Comparison of ENCODE assay signal across 23 mouse cellular contexts in genomic region chr17:59383107-59383438, GRCm38 (mm10).
DNase-seq lines count a peak whose midpoint lies in the region; ATAC-seq and TF ChIP-seq lines count a peak whose summit lies in the region.
"Had no signal": no experiment of that assay in that cellular context is flagged by ENCODE, and none has a peak within 500 bp of the region (broad histone marks: within the 10 kb centered on the region; RNA-seq: fewer than 3 reads in every experiment).

No protein-coding gene starts in this region.

- no peak for TF ChIP-seq EP300 in CH12.LX (IDR thresholded peaks at IDR 0.05; ENCODE audit: low read length)

- no peaks in the 10 kb centered on the region for H3K9me3 ChIP-seq in CH12.LX (replicated peaks; ENCODE audit: low read length)
- H3K9me3 ChIP-seq in limb, embryonic 15.5 days: no peaks in the 10 kb centered on the region
- H3K9me3 ChIP-seq: heart, embryonic 12.5 days; heart, embryonic 15.5 days; hindbrain, embryonic 10.5 days; hindbrain, embryonic 13.5 days; intestine, embryonic 15.5 days had no signal

- TF ChIP-seq CTCF in CH12.LX (conservative IDR thresholded peaks at IDR 0.05 in 1 of 2, IDR thresholded peaks at IDR 0.05 in 1 of 2; ENCODE audit: low read depth in 2 of 2, low read length in 2 of 2): no peak
- TF ChIP-seq CTCF in embryonic fibroblast, embryonic 13.5 days (IDR thresholded peaks at IDR 0.05; ENCODE audit: borderline replicate concordance, insufficient read depth, low read length): no peak

- H3K4me1 ChIP-seq in CH12.LX (ENCODE audit: control insufficient read depth in 1 of 2, insufficient read depth in 2 of 2): peaks cover 0 to 26% of the 10 kb centered on the region in 2 experiments; a peak in 2 of 4 replicates
- H3K4me1 ChIP-seq in embryonic fibroblast, embryonic 13.5 days (ENCODE audit: control insufficient read depth, insufficient read depth, low read length): no peaks in the 10 kb centered on the region
- H3K4me1 ChIP-seq in limb, embryonic 15.5 days: peaks cover 3% of the 10 kb centered on the region; the same call in 1 of the 2 replicates
- H3K4me1 ChIP-seq: heart, embryonic 12.5 days; heart, embryonic 15.5 days; hindbrain, embryonic 10.5 days; hindbrain, embryonic 13.5 days; intestine, embryonic 15.5 days had no signal

- H3K9ac ChIP-seq in CH12.LX (ENCODE audit: insufficient read depth, low read depth): no peak overlapping the region
- no peak overlapping the region for H3K9ac ChIP-seq in limb, embryonic 15.5 days
- H3K9ac ChIP-seq: forebrain, postnatal 0 days; heart, embryonic 12.5 days; heart, embryonic 15.5 days; hindbrain, embryonic 13.5 days; intestine, embryonic 15.5 days had no signal

- DNase-seq in CH12.LX (ENCODE audit: extremely low read depth): peak; percentile 23
- no peak for DNase-seq in cerebellum, postnatal 10 days
- no peak for DNase-seq in thymus, adult 18-20 months
- DNase-seq in adrenal gland, adult 2 months: no peak
- DNase-seq: adrenal gland, postnatal 14 days; cerebellum, adult 11 months; cerebellum, adult 2 months; cerebellum, postnatal 14 days; forebrain, postnatal 0 days; gastrocnemius, adult 2 months; gastrocnemius, postnatal 25 days; heart, adult 18-20 months; heart, postnatal 10 days; heart, postnatal 36 days had no signal

- H3K27me3 ChIP-seq in CH12.LX (replicated peaks): no peaks in the 10 kb centered on the region
- H3K27me3 ChIP-seq in limb, embryonic 15.5 days: no peaks in the 10 kb centered on the region
- H3K27me3 ChIP-seq: heart, embryonic 12.5 days; heart, embryonic 15.5 days; hindbrain, embryonic 13.5 days; intestine, embryonic 15.5 days had no signal

- H3K4me2 ChIP-seq in CH12.LX (ENCODE audit: insufficient read depth, low read depth, poor library complexity, severe bottlenecking): no peak overlapping the region
- H3K4me2 ChIP-seq in limb, embryonic 15.5 days: peak overlapping the region; percentile 19; the same call in 1 of the 2 replicates
- H3K4me2 ChIP-seq: heart, embryonic 12.5 days; heart, embryonic 15.5 days; hindbrain, embryonic 13.5 days; intestine, embryonic 15.5 days had no signal

- WGBS in limb, embryonic 15.5 days: 46% methylated on average over 5 of the region's 5 CpGs

- no peak for TF ChIP-seq RAD21 in CH12.LX (IDR thresholded peaks at IDR 0.05; ENCODE audit: low read depth, low read length)

- in situ Hi-C loops in CH12.LX (cut with MboI; ENCODE audit: low pct_ligation_motif_present, low pct_unique_long_range_greater_than_20kb, low sequenced_read_pairs): no loop called here

- no peaks in the 10 kb centered on the region for H3K36me3 ChIP-seq in CH12.LX (replicated peaks in 1 of 2; ENCODE audit: control insufficient read depth in 1 of 2, insufficient read depth in 1 of 2, low read length in 1 of 2)
- no peaks in the 10 kb centered on the region for H3K36me3 ChIP-seq in limb, embryonic 15.5 days
- H3K36me3 ChIP-seq: G1E; heart, embryonic 12.5 days; heart, embryonic 15.5 days; hindbrain, embryonic 10.5 days; hindbrain, embryonic 13.5 days; intestine, embryonic 15.5 days had no signal

- no peak overlapping the region for H3K4me3 ChIP-seq in CH12.LX (replicated peaks in 1 of 3; ENCODE audit: low read depth in 2 of 3, low read length in 2 of 3, poor library complexity in 1 of 3)
- H3K4me3 ChIP-seq in embryonic fibroblast, embryonic 13.5 days (ENCODE audit: insufficient read depth, low read length): no peak overlapping the region
- no peak overlapping the region for H3K4me3 ChIP-seq in limb, embryonic 15.5 days
- H3K4me3 ChIP-seq: gastrocnemius, adult 2 months; heart, embryonic 12.5 days; heart, embryonic 15.5 days; hindbrain, embryonic 10.5 days; hindbrain, embryonic 13.5 days; intestine, embryonic 15.5 days had no signal

- 0 out of 2 replicates have a peak, but pooled peaks have one; percentile 14 for ATAC-seq in limb, embryonic 15.5 days (ENCODE audit: insufficient number of reproducible peaks, low FRiP score, low TSS enrichment, low read depth)
- ATAC-seq: forebrain, postnatal 0 days; hindbrain, embryonic 16.5 days; intestine, embryonic 15.5 days had no signal

- dilution Hi-C loops in CH12.LX (cut with MboI; ENCODE audit: extremely low pct_ligation_motif_present, extremely low pct_unique_long_range_greater_than_20kb, low sequenced_read_pairs): no loop called here

- H3K27ac ChIP-seq in CH12.LX (ENCODE audit: insufficient read depth, low read depth): no peak overlapping the region; the same call in 1 of the 2 replicates
- peak overlapping the region; percentile 68; the same call in 1 of the 2 replicates for H3K27ac ChIP-seq in embryonic fibroblast, embryonic 13.5 days (ENCODE audit: insufficient read depth, low read length)
- peak overlapping the region; percentile 57 for H3K27ac ChIP-seq in limb, embryonic 15.5 days
- H3K27ac ChIP-seq: gastrocnemius, adult 2 months; heart, embryonic 15.5 days; hindbrain, embryonic 10.5 days; hindbrain, embryonic 13.5 days; intestine, embryonic 15.5 days had no signal

- TF ChIP-seq POLR2A in CH12.LX (IDR thresholded peaks at IDR 0.05; ENCODE audit: low read depth, low read length): no peak
- no peak for TF ChIP-seq POLR2A in embryonic fibroblast, embryonic 13.5 days (IDR thresholded peaks at IDR 0.05; ENCODE audit: low read depth, low read length)

- no peaks in the 10 kb centered on the region for H3K79me2 ChIP-seq in CH12.LX (replicated peaks; ENCODE audit: control insufficient read depth, extremely low read depth, insufficient read depth, poor library complexity, severe bottlenecking)

TF ChIP-seq in CH12.LX, 34 proteins besides CTCF, POLR2A, EP300 and RAD21:
- TF ChIP-seq CHD2 (IDR thresholded peaks at IDR 0.05; ENCODE audit: low read length) (no peak), E2F4 (IDR thresholded peaks at IDR 0.05; ENCODE audit: insufficient replicate concordance, low read depth, low read length) (no peak), MAX (IDR thresholded peaks at IDR 0.05; ENCODE audit: low read length) (no peak), BHLHE40 (IDR thresholded peaks at IDR 0.05; ENCODE audit: low read depth, low read length) (no peak), MEF2A (IDR thresholded peaks at IDR 0.05; ENCODE audit: borderline replicate concordance, low read depth, low read length) (no peak), SMC3 (IDR thresholded peaks at IDR 0.05; ENCODE audit: low read depth, low read length) (no peak), USF1 (IDR thresholded peaks at IDR 0.05; ENCODE audit: low read depth, low read length) (no peak), MXI1 (IDR thresholded peaks at IDR 0.05; ENCODE audit: low read depth, low read length) (no peak), CHD1 (IDR thresholded peaks at IDR 0.05; ENCODE audit: low read depth, low read length) (no peak), ELF1 (IDR thresholded peaks at IDR 0.05; ENCODE audit: low read depth, low read length) (no peak), HCFC1 (IDR thresholded peaks at IDR 0.05; ENCODE audit: low read depth, low read length) (no peak), PAX5 (IDR thresholded peaks at IDR 0.05; ENCODE audit: low read length) (no peak), POLR2AphosphoS2 (IDR thresholded peaks at IDR 0.05; ENCODE audit: low read depth, low read length) (no peak), UBTF (IDR thresholded peaks at IDR 0.05; ENCODE audit: low read depth, low read length) (no peak), ZNF384 (IDR thresholded peaks at IDR 0.05; ENCODE audit: low read depth, low read length) (no peak), JUN (IDR thresholded peaks at IDR 0.05; ENCODE audit: insufficient read depth, low read depth, low read length) (no peak), TBP (conservative IDR thresholded peaks at IDR 0.05; ENCODE audit: low read depth, low read length) (no peak), SIN3A (IDR thresholded peaks at IDR 0.05; ENCODE audit: low read length) (no peak), JUND (conservative IDR thresholded peaks at IDR 0.05; ENCODE audit: low read depth, low read length) (no peak), NRF1 (IDR thresholded peaks at IDR 0.05; ENCODE audit: low read depth, low read length) (no peak)
